Mouse (Mus musculus): Measurements from ENCODE around the gene Crxos.

DNA sequence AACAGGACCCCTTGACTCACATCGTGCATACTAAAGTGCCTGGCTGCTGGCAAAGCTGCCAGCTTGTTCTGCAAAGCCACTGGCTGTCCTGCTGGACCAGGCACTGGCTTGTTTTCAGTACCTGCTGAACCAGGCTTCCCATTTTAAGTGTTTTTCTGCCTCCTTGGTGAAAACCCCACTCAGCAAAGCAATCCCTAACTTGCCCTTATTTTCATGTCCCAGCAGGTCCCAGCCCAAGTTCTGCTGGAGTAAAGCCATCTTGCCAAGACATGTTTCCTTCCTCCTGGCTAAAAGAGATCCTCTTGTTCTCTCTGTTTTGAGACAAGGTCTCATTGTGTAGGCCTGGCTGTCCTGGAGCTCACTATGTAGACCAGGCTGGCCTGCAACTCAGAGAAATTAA lies 61.9 kb downstream of the Crxos start:
- TF ChIP-seq POLR2AphosphoS2 (IDR thresholded peaks at IDR 0.05; ENCODE audit: low read depth, low read length) (no peak), POLR2A (IDR thresholded peaks at IDR 0.05; ENCODE audit: low read depth, low read length) (no peak), MXI1 (IDR thresholded peaks at IDR 0.05; ENCODE audit: low read depth, low read length) (no peak), MYC (IDR thresholded peaks at IDR 0.05; ENCODE audit: low read depth, low read length) (no peak), KAT2A (IDR thresholded peaks at IDR 0.05; ENCODE audit: insufficient replicate concordance, low read length) (no peak), CHD2 (IDR thresholded peaks at IDR 0.05; ENCODE audit: low read length) (no peak), ZNF384 (IDR thresholded peaks at IDR 0.05; ENCODE audit: low read depth, low read length) (no peak), TCF12 (IDR thresholded peaks at IDR 0.05; ENCODE audit: low read depth, low read length) (no peak), CTCF (conservative IDR thresholded peaks at IDR 0.05 in 1 of 2, IDR thresholded peaks at IDR 0.05 in 1 of 2; ENCODE audit: low read depth in 2 of 2, low read length in 2 of 2) (no peak), ZMIZ1 (IDR thresholded peaks at IDR 0.05; ENCODE audit: low read depth, low read length) (no peak), EP300 (IDR thresholded peaks at IDR 0.05; ENCODE audit: low read length) (no peak), SMC3 (IDR thresholded peaks at IDR 0.05; ENCODE audit: low read depth, low read length) (no peak), E2F4 (IDR thresholded peaks at IDR 0.05; ENCODE audit: insufficient replicate concordance, low read depth, low read length) (no peak), ELF1 (IDR thresholded peaks at IDR 0.05; ENCODE audit: low read depth, low read length) (no peak)
